Mouse (Mus musculus) kidney, adult 2 months (tissue): ENCODE measurements around the gene Pih1d3. TPM values are rescaled to one million over a fixed set of nuclear protein-coding genes. Genes with fewer than 3 reads are reported as not detected.

Experiments
- DNase-seq: peaks from one replicate; pipeline ENCODE4 v3.0.0; 2021
- H3K27ac ChIP-seq: fragments of 200-500 bp; 2 replicates; pipeline ENCODE4 v1.5.1; 2012; ENCODE audit warnings: low read depth, low read length, control low read depth, inconsistent platforms; ENCODE audit not compliant: insufficient read depth
- H3K27me3 ChIP-seq: fragments of 200-500 bp; replicated peaks from 2 replicates; pipeline ENCODE4 v1.6.1; 2012; ENCODE audit warnings: mild to moderate bottlenecking, moderate library complexity, low read length, inconsistent platforms; ENCODE audit not compliant: control insufficient read depth, insufficient read depth
- H3K36me3 ChIP-seq: fragments of 200-500 bp; 2 replicates; pipeline ENCODE4 v1.6.1; 2012; ENCODE audit warnings: mild to moderate bottlenecking, moderate library complexity, low read length, inconsistent platforms; ENCODE audit not compliant: control insufficient read depth, insufficient read depth
- H3K4me1 ChIP-seq: fragments of 200-500 bp; 2 replicates; pipeline ENCODE4 v1.6.1; 2011; ENCODE audit warnings: low read length; ENCODE audit not compliant: control insufficient read depth, insufficient read depth
- H3K4me3 ChIP-seq: fragments of 200-500 bp; 2 replicates; pipeline ENCODE4 v1.5.1; 2011; ENCODE audit warnings: mild to moderate bottlenecking, low read depth, low read length, control low read depth; ENCODE audit not compliant: insufficient read depth
- CTCF ChIP-seq: fragments of 200-500 bp; conservative IDR thresholded peaks from 2 replicates; pipeline ENCODE4 v1.5.1; 2011; ENCODE audit warnings: low read depth, mild to moderate bottlenecking, control low read depth, low read length, moderate library complexity, mixed read lengths; ENCODE audit not compliant: insufficient read depth, insufficient read length
- POLR2A ChIP-seq: fragments of 200-500 bp; IDR thresholded peaks from one replicate; pipeline ENCODE4 v1.6.1; 2011; ENCODE audit warnings: low read depth, low read length, control low read depth
- WGBS: fragments of 180-500 bp; shearing (Covaris S2); methylation state at CpG from one replicate; pipeline ENCODE4 v1.1.7; 2018; 5-methylcytosine and 5-hydroxymethylcytosine counted together
- polyA plus RNA-seq: library from polyadenylated mRNA; depleted of rRNA; stranded (reverse); fragments of >200 nt; gene quantifications from 2 replicates; pipeline ENCODE4 v1.2.3, GENCODE M21; 2012; rRNA removed

Pih1d3 gene
- polyA plus RNA-seq, 1 experiment = not detected

DNA sequence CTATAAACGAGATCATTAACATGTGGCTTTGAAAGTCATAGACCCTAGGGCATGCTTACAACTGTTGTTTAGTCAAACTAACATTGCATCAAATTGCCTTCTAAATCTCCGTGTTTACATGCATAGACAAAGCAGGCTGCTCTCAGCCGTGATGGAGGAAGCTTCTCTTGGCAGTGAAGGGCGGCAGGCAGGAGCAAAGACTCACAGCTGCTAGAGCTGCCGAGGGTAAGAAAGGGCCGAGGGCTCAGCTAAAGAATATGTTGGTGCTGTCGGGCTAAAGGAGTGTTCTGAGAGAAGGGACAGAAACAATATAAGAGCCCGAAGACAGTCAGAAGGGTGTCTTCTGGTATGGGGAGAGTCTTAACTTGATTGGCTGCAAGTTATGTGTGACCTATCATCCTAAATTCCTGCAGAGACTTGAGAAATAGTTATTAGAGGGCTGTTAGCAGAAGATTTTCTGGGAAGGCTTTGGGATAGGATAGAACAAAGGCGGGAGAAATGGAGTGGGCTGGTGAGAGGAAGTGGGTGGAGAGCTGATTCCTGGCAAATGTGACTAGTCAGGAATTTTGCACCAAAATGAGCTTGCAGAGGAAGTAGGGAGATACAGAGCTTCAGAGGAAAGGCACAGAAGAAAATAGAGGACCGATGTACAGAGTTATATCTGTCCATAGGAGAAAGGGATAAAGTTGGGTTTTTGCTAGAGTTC lies 37.7 kb downstream of the Pih1d3 start:
- Histone ChIP-seq H3K27ac (no peak overlapping the region), H3K4me3 (no peak overlapping the region), H3K36me3 (no peaks in the 10 kb centered on the region), H3K27me3 (no peaks in the 10 kb centered on the region), H3K4me1 (no peaks in the 10 kb centered on the region)
- 50% methylated on average over 10 of the region's 10 CpGs for WGBS
- DNase-seq = peak; percentile 4
- no peak for TF ChIP-seq CTCF
- TF ChIP-seq POLR2A = no peak

Other genes starting within 250 kb of the Pih1d3 start
- not detected in 2 replicates for gene AC153137.1, start 244.9 kb upstream of the Pih1d3 start, polyA plus RNA-seq
- gene Lgsn, start 46.4 kb upstream of the Pih1d3 start, polyA plus RNA-seq = not detected in 2 replicates
- not detected in 2 replicates for gene 4931428L18Rik, start 154 bp upstream of the Pih1d3 start, polyA plus RNA-seq